Mouse (Mus musculus): ENCODE results near the gene St8sia4. TPM values are rescaled to one million over a fixed set of nuclear protein-coding genes. Genes with fewer than 3 reads are reported as not detected.
A peak's percentile ranks its signal among the peaks of the same experiment; 100 is the strongest.

Gene St8sia4
- 1.6 TPM in 2 replicates for total RNA-seq (2014; rRNA removed)
- polyA plus RNA-seq (2012; rRNA removed), result 0.05 and 0.06 TPM in 2 replicates

- H3K27me3 ChIP-seq (ENCODE audit: control insufficient read depth, insufficient read depth, low read length), result 0 out of 2 replicates have a peak, but pooled peaks cover 3% of the 10 kb centered on the region
- peak within 1 kb of the TSS; percentile 29; the same call in 1 of the 2 replicates for H3K27ac ChIP-seq (replicated peaks; ENCODE audit: insufficient read depth, low read depth, low read length)
- H3K79me2 ChIP-seq (ENCODE audit: control insufficient read depth, insufficient read depth, low read length), result no peaks in the 10 kb centered on the region
- under 1% methylated on average over 52 of the region's 52 CpGs for WGBS
- no peaks in the 10 kb centered on the region for H3K36me3 ChIP-seq (ENCODE audit: control insufficient read depth, insufficient read depth, low read length)
- TF ChIP-seq CTCF (IDR thresholded peaks at IDR 0.05; ENCODE audit: low read depth, low read length) (no peak), POLR2A (IDR thresholded peaks at IDR 0.05; ENCODE audit: extremely low read depth, insufficient read depth, low read length) (no peak)
- peak within 1 kb of the TSS; percentile 44 for H3K9ac ChIP-seq (ENCODE audit: low read depth, low read length)
- peak; percentile 22 for DNase-seq (ENCODE audit: extremely low read depth, low read depth, low spot score)
- H3K4me3 ChIP-seq (ENCODE audit: insufficient read depth, low read depth, low read length), result peak within 1 kb of the TSS; percentile 76
- H3K4me1 ChIP-seq (ENCODE audit: control insufficient read depth, insufficient read depth, low read length), result no peaks in the 10 kb centered on the region
These were observed at the start of gene St8sia4 for GRCm38 (mm10) chr1:95667435-95668252. TSS of gene St8sia4 (minus strand) at chr1:95667571.

DNA sequence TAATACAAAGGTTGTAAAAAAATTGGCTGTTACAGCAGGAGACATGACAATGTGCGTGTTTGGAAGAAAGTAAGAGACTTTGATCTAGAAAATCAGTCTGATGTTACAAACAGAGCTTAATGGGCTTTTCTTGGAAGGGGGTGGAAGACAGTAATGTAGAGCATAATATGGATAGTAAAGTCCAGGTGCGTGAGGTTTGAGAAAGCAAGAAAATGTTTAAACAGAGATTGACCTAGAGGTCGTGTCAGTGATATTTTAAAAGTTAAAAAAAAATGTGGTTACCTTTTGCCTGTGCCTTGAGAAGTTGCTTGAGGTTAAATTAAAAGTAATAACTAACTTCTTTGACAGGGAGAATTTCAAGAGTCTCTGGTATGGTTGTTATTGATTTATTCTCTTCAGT lies 41.8 kb upstream of the St8sia4 start:
- TF ChIP-seq CTCF (IDR thresholded peaks at IDR 0.05; ENCODE audit: low read depth, low read length) (no peak), POLR2A (IDR thresholded peaks at IDR 0.05; ENCODE audit: extremely low read depth, insufficient read depth, low read length) (no peak)
- Histone ChIP-seq H3K9ac (ENCODE audit: low read depth, low read length) (no peak overlapping the region), H3K4me1 (ENCODE audit: control insufficient read depth, insufficient read depth, low read length) (no peaks in the 10 kb centered on the region), H3K27ac (replicated peaks; ENCODE audit: insufficient read depth, low read depth, low read length) (no peak overlapping the region), H3K36me3 (ENCODE audit: control insufficient read depth, insufficient read depth, low read length) (no peaks in the 10 kb centered on the region), H3K27me3 (ENCODE audit: control insufficient read depth, insufficient read depth, low read length) (no peaks in the 10 kb centered on the region), H3K4me3 (ENCODE audit: insufficient read depth, low read depth, low read length) (no peak overlapping the region), H3K79me2 (ENCODE audit: control insufficient read depth, insufficient read depth, low read length) (no peaks in the 10 kb centered on the region)
- WGBS, result 68% methylated on average over 3 of the region's 3 CpGs
- no peak for DNase-seq (ENCODE audit: extremely low read depth, low read depth, low spot score)

GRCm38 (mm10) chr1:95699903-95700302 lies 32.5 kb upstream of the St8sia4 start:
- Histone ChIP-seq H3K9ac (ENCODE audit: low read depth, low read length) (no peak overlapping the region), H3K4me1 (ENCODE audit: control insufficient read depth, insufficient read depth, low read length) (no peaks in the 10 kb centered on the region), H3K36me3 (ENCODE audit: control insufficient read depth, insufficient read depth, low read length) (no peaks in the 10 kb centered on the region), H3K27ac (replicated peaks; ENCODE audit: insufficient read depth, low read depth, low read length) (no peak overlapping the region), H3K79me2 (ENCODE audit: control insufficient read depth, insufficient read depth, low read length) (no peaks in the 10 kb centered on the region), H3K4me3 (ENCODE audit: insufficient read depth, low read depth, low read length) (no peak overlapping the region), H3K27me3 (ENCODE audit: control insufficient read depth, insufficient read depth, low read length) (no peaks in the 10 kb centered on the region)
- DNase-seq (ENCODE audit: extremely low read depth, low read depth, low spot score), result no peak
- TF ChIP-seq CTCF (IDR thresholded peaks at IDR 0.05; ENCODE audit: low read depth, low read length) (no peak), POLR2A (IDR thresholded peaks at IDR 0.05; ENCODE audit: extremely low read depth, insufficient read depth, low read length) (no peak)

- no peak for TF ChIP-seq POLR2A (IDR thresholded peaks at IDR 0.05; ENCODE audit: extremely low read depth, insufficient read depth, low read length)
- TF ChIP-seq CTCF (IDR thresholded peaks at IDR 0.05; ENCODE audit: low read depth, low read length), result no peak
- 69% methylated on average over 3 of the region's 3 CpGs for WGBS
- no peaks in the 10 kb centered on the region for H3K36me3 ChIP-seq (ENCODE audit: control insufficient read depth, insufficient read depth, low read length)
- no peaks in the 10 kb centered on the region for H3K4me1 ChIP-seq (ENCODE audit: control insufficient read depth, insufficient read depth, low read length)
- H3K79me2 ChIP-seq (ENCODE audit: control insufficient read depth, insufficient read depth, low read length), result no peaks in the 10 kb centered on the region
- no peaks in the 10 kb centered on the region for H3K27me3 ChIP-seq (ENCODE audit: control insufficient read depth, insufficient read depth, low read length)
- H3K4me3 ChIP-seq (ENCODE audit: insufficient read depth, low read depth, low read length), result no peak overlapping the region
- no peak for DNase-seq (ENCODE audit: extremely low read depth, low read depth, low spot score)
- H3K9ac ChIP-seq (ENCODE audit: low read depth, low read length), result no peak overlapping the region
- no peak overlapping the region for H3K27ac ChIP-seq (replicated peaks; ENCODE audit: insufficient read depth, low read depth, low read length)
These were observed 6.7 kb upstream of the St8sia4 start for GRCm38 (mm10) chr1:95674052-95674451.

- 0 out of 2 replicates have a peak, but pooled peaks cover 3% of the 10 kb centered on the region for H3K27me3 ChIP-seq (ENCODE audit: control insufficient read depth, insufficient read depth, low read length)
- DNase-seq (ENCODE audit: extremely low read depth, low read depth, low spot score), result no peak
- no peaks in the 10 kb centered on the region for H3K79me2 ChIP-seq (ENCODE audit: control insufficient read depth, insufficient read depth, low read length)
- TF ChIP-seq CTCF (IDR thresholded peaks at IDR 0.05; ENCODE audit: low read depth, low read length), result no peak
- no peak for TF ChIP-seq POLR2A (IDR thresholded peaks at IDR 0.05; ENCODE audit: extremely low read depth, insufficient read depth, low read length)
- H3K9ac ChIP-seq (ENCODE audit: low read depth, low read length), result no peak overlapping the region
- 9% methylated on average over 6 of the region's 6 CpGs for WGBS
- H3K36me3 ChIP-seq (ENCODE audit: control insufficient read depth, insufficient read depth, low read length), result no peaks in the 10 kb centered on the region
- peak overlapping the region; percentile 76; the same call in 1 of the 2 replicates for H3K4me3 ChIP-seq (ENCODE audit: insufficient read depth, low read depth, low read length)
- H3K4me1 ChIP-seq (ENCODE audit: control insufficient read depth, insufficient read depth, low read length), result no peaks in the 10 kb centered on the region
- H3K27ac ChIP-seq (replicated peaks; ENCODE audit: insufficient read depth, low read depth, low read length), result no peak overlapping the region
These were observed 958 bp upstream of the St8sia4 start for GRCm38 (mm10) chr1:95668253-95668805.
